Mouse (Mus musculus): ENCODE results near the gene Immp2l.

DNA sequence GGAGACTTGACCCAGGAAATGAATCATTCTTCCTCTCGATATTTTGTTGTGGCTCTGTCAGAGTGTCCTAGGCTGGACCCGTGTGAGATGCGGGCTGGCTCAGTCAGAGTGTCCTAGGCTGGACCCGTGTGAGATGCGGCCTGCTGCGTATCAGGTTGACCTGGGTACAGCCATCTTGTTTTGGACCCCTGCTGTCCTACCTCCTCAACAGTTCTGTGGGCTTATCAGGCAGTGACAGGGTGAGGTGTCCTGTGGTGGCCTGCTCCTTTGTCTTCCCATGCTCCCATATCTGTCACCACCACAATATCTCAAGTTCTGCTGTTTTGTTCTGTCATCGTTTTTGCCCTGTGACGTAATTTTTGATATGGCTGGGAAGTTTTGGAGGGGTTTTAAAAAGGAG, 250.2 kb downstream of the Immp2l start:
- no peak for TF ChIP-seq CTCF (IDR thresholded peaks at IDR 0.05; ENCODE audit: low read depth, low read length)
- no peak for TF ChIP-seq POLR2A (IDR thresholded peaks at IDR 0.05; ENCODE audit: extremely low read depth, insufficient read depth, low read length)

Data from liver, adult 2 months (tissue).